In the genomic region with DNA sequence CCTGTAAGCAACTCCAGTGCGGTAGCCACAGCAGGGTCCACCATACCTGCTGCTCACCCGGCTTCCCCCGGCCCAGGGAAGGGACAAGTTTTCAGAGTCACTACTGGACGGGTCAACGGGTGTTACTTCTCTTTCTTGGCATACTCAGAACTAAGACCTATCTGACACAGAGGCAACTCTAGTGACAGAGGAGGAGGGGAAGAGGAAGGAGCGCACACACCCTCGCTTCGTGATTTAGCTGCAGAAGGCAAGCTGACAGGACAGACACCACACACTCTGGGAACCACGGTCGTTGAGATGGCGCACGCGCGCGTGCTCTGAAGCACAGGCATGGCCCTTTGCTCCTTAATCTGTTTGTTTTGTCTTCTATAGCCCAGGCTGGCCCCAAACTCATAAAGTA, we compare ENCODE assay signal across 17 mouse cellular contexts. TPM values are rescaled to one million over a fixed set of nuclear protein-coding genes. Genes with fewer than 3 reads are reported as not detected.
A peak's percentile ranks its signal among the peaks of the same experiment; 100 is the strongest.
DNase-seq lines count a peak whose midpoint lies in the region; ATAC-seq and TF ChIP-seq lines count a peak whose summit lies in the region.
"Had no signal": no experiment of that assay in that cellular context is flagged by ENCODE, and none has a peak within 500 bp of the region (broad histone marks: within the 10 kb centered on the region; RNA-seq: fewer than 3 reads in every experiment).

No protein-coding gene starts in this region.

- TF ChIP-seq EP300 in ES-Bruce4 (IDR thresholded peaks at IDR 0.05; ENCODE audit: insufficient read depth, low read depth, low read length), result 0 out of 2 replicates have a peak, but pooled peaks have one; percentile 3

- H3K4me1 ChIP-seq in kidney, postnatal 0 days (replicated peaks; ENCODE audit: insufficient read depth, low read length), result peaks cover 40% of the 10 kb centered on the region
- peaks cover 13% of the 10 kb centered on the region for H3K4me1 ChIP-seq in ES-Bruce4 (ENCODE audit: control insufficient read depth, insufficient read depth, low read length)
- no peaks in the 10 kb centered on the region for H3K4me1 ChIP-seq in forebrain, postnatal 0 days (ENCODE audit: insufficient read depth)

- ATAC-seq in kidney, postnatal 0 days (replicated peaks; ENCODE audit: low FRiP score, low read depth), result no peak
- ATAC-seq in granulocyte monocyte progenitor cell, adult 5-6 weeks (replicated peaks; ENCODE audit: poor library complexity, severe bottlenecking), result peak; percentile 60
- no peak for ATAC-seq in forebrain, postnatal 0 days
- ATAC-seq: forebrain, embryonic 13.5 days; inflammation-experienced regulatory T-cells, adult 6 months; midbrain, embryonic 13.5 days had no signal

- H3K36me3 ChIP-seq in kidney, postnatal 0 days (ENCODE audit: insufficient read depth, low read length), result no peaks in the 10 kb centered on the region
- no peaks in the 10 kb centered on the region for H3K36me3 ChIP-seq in ES-Bruce4 (ENCODE audit: control insufficient read depth, insufficient read depth, low read length, poor library complexity, severe bottlenecking)
- H3K36me3 ChIP-seq in forebrain, postnatal 0 days (ENCODE audit: insufficient read depth), result no peaks in the 10 kb centered on the region
- H3K36me3 ChIP-seq: midbrain, embryonic 13.5 days; neural tube, embryonic 13.5 days had no signal

- no peak for TF ChIP-seq POLR2A in ES-Bruce4 (IDR thresholded peaks at IDR 0.05; ENCODE audit: insufficient read depth, low read length)

- H3K4me3 ChIP-seq in kidney, postnatal 0 days (replicated peaks; ENCODE audit: low read depth, low read length), result no peak overlapping the region
- H3K4me3 ChIP-seq in ES-Bruce4 (ENCODE audit: low read depth, low read length), result no peak overlapping the region
- H3K4me3 ChIP-seq in forebrain, postnatal 0 days (ENCODE audit: low read depth, low read length), result no peak overlapping the region
- H3K4me3 ChIP-seq: forebrain, embryonic 13.5 days; midbrain, embryonic 13.5 days; neural tube, embryonic 13.5 days had no signal

- peak; percentile 25 for DNase-seq in adrenal gland, postnatal 14 days
- DNase-seq in adrenal gland, postnatal 25 days, result no peak
- DNase-seq in kidney, postnatal 0 days (ENCODE audit: low spot score), result no peak
- DNase-seq in kidney, adult 18-20 months, result no peak
- DNase-seq in layer of hippocampus, adult 9-10 months (ENCODE audit: low spot score), result no peak
- DNase-seq in forebrain, postnatal 0 days, result no peak
- DNase-seq: cerebellum, adult 18-20 months; cerebellum, postnatal 25 days; gastrocnemius, postnatal 25 days; liver; lung, embryonic 14.5 days had no signal

- no peaks in the 10 kb centered on the region for H3K27me3 ChIP-seq in kidney, postnatal 0 days (ENCODE audit: insufficient read depth, low read length)
- no peaks in the 10 kb centered on the region for H3K27me3 ChIP-seq in ES-Bruce4 (ENCODE audit: control insufficient read depth, insufficient read depth, low read length, poor library complexity, severe bottlenecking)
- H3K27me3 ChIP-seq in forebrain, postnatal 0 days (ENCODE audit: insufficient read depth, low read length), result no peaks in the 10 kb centered on the region
- H3K27me3 ChIP-seq: forebrain, embryonic 13.5 days; midbrain, embryonic 13.5 days; neural tube, embryonic 13.5 days had no signal

- no peak overlapping the region for H3K9ac ChIP-seq in kidney, postnatal 0 days (ENCODE audit: low read depth, low read length)
- no peak overlapping the region for H3K9ac ChIP-seq in ES-Bruce4 (ENCODE audit: low read depth, poor library complexity, severe bottlenecking)
- no peak overlapping the region for H3K9ac ChIP-seq in forebrain, postnatal 0 days
- H3K9ac ChIP-seq: forebrain, embryonic 13.5 days; lung, embryonic 14.5 days; midbrain, embryonic 13.5 days; neural tube, embryonic 13.5 days had no signal

- H3K4me2 ChIP-seq in kidney, postnatal 0 days (ENCODE audit: low read length), result no peak overlapping the region
- H3K4me2 ChIP-seq in forebrain, postnatal 0 days (ENCODE audit: low read depth), result no peak overlapping the region
- H3K4me2 ChIP-seq: forebrain, embryonic 13.5 days; lung, embryonic 14.5 days; midbrain, embryonic 13.5 days; neural tube, embryonic 13.5 days had no signal

- no peak for TF ChIP-seq CTCF in kidney, postnatal 0 days (IDR thresholded peaks at IDR 0.05; ENCODE audit: low read depth)
- no peak for TF ChIP-seq CTCF in ES-Bruce4 (IDR thresholded peaks at IDR 0.05; ENCODE audit: low read depth, low read length)
- TF ChIP-seq CTCF in forebrain, postnatal 0 days (IDR thresholded peaks at IDR 0.05; ENCODE audit: low read depth), result no peak

- no peaks in the 10 kb centered on the region for H3K9me3 ChIP-seq in kidney, postnatal 0 days (replicated peaks; ENCODE audit: low read length)
- no peaks in the 10 kb centered on the region for H3K9me3 ChIP-seq in ES-Bruce4 (replicated peaks; ENCODE audit: control insufficient read depth, insufficient read depth, low read length, poor library complexity, severe bottlenecking)
- no peaks in the 10 kb centered on the region for H3K9me3 ChIP-seq in forebrain, postnatal 0 days (ENCODE audit: low read length)
- H3K9me3 ChIP-seq: forebrain, embryonic 13.5 days; midbrain, embryonic 13.5 days; neural tube, embryonic 13.5 days had no signal

- 0 out of 2 replicates have a peak overlapping the region, but pooled peaks have one; percentile 25 for H3K27ac ChIP-seq in kidney, postnatal 0 days
- H3K27ac ChIP-seq in ES-Bruce4 (ENCODE audit: insufficient read depth, low read length), result no peak overlapping the region
- H3K27ac ChIP-seq in forebrain, postnatal 0 days (ENCODE audit: low read depth, low read length), result no peak overlapping the region
- H3K27ac ChIP-seq: forebrain, embryonic 13.5 days; midbrain, embryonic 13.5 days; neural tube, embryonic 13.5 days had no signal

- 59% methylated on average over 15 of the region's 15 CpGs for WGBS in kidney, postnatal 0 days
- WGBS in forebrain, postnatal 0 days, result 93% methylated on average over 15 of the region's 15 CpGs

RNA-seq across cellular contexts. Expression of a gene that starts 36.2 kb away (rescaled TPM):
- total RNA-seq in adrenal gland, postnatal 14 days (2021), result 18.2 and 21.4 TPM in 2 replicates
- total RNA-seq in adrenal gland, postnatal 25 days (2021), result 10.0 and 13.1 TPM in 2 replicates
- polyA plus RNA-seq in kidney, postnatal 0 days (2015; fragmentation: Nextera tagmentation; extraction: Ambion mirVana), result 23.8 and 25.0 TPM in 2 replicates
- 84.8 and 93.4 TPM in 2 replicates for polyA plus RNA-seq in ES-Bruce4 (2011; ENCODE audit: insufficient read depth, insufficient read length, low read depth, missing spikeins)
- total RNA-seq in granulocyte monocyte progenitor cell, adult 5-6 weeks (2014; fragmentation: Nextera tagmentation), result 3.4 TPM in 1 of 2 replicates, not detected in the other
- 0.26 TPM in 1 of 2 replicates, not detected in the other for total RNA-seq in granulocyte monocyte progenitor cell, adult 5-6 weeks (2017)
- total RNA-seq in forebrain, postnatal 0 days (2014; rRNA removed), result 1.1 and 2.1 TPM in 2 replicates
- 3.4 and 4.5 TPM in 2 replicates for polyA plus RNA-seq in forebrain, postnatal 0 days (2015; fragmentation: Nextera tagmentation; extraction: Ambion mirVana)
